Mouse (Mus musculus): ENCODE results near the gene Psmb8.
A peak's percentile ranks its signal among the peaks of the same experiment; 100 is the strongest.

Psmb8 gene

DNA sequence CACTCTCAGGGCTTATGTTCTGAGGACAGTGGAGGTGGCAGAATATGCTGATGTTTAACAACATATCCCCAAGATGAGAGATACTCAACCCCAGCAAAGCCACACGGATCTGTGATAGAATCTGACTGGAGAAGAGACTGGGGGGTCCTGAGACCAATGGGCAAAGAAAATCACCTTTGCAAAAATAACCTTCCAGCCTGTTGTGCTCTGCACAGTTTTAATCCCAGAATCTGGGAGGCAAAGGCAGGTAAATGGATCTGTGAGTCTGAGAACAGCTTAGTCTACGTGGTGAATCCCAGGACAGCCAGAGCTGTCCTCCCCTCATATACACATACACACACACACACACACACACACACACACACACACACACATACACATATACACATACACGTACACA lies 51.8 kb downstream of the Psmb8 start:
- DNase-seq (ENCODE audit: low read depth, low spot score): no peak

DNA sequence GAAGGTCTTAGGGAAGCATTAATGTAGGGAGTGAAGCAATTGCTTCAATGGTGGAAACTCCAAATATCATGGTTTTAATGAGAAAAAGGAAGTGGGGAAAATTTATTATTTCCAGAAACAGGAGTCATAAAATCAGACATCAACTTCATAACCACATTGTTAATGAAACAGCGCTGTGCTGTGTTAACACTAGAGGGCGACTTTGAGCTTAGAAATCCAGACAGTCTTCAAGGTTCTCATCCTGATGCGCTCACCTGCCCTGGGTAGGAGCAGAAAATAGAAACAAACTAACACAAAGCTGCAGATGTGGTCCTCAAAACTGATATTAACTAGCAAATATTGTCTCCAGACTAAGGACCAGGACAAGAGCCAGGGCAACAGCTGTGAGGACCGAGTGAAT lies 52.4 kb downstream of the Psmb8 start:
- DNase-seq (ENCODE audit: low read depth, low spot score): peak; percentile 73
